Mouse (Mus musculus) MEL (cell line): Measurements from ENCODE around the gene Krtap9-5. TPM values are rescaled to one million over a fixed set of nuclear protein-coding genes. Genes with fewer than 3 reads are reported as not detected.

Source experiments
- DNase-seq: peaks from one replicate; pipeline ENCODE4 v3.0.0; 2011; ENCODE audit warnings: low read depth, low spot score
- H3K27ac ChIP-seq: 2 replicates; pipeline ENCODE4 v1.5.1; 2012; ENCODE audit warnings: low read depth, mild to moderate bottlenecking, control low read depth, low read length, moderate library complexity; ENCODE audit not compliant: control insufficient read depth
- H3K27me3 ChIP-seq, 2 experiments: fragments of 150-350 bp in 1 of 2; sonication (generic) in 1 of 2; 2 replicates each; pipeline ENCODE4 v1.6.1; 2012; ENCODE audit warnings: low read length in 2 of 2, mild to moderate bottlenecking in 2 of 2, improper control_type of control experiment in 1 of 2, moderate library complexity in 1 of 2; ENCODE audit not compliant: insufficient read depth in 2 of 2, control insufficient read depth in 1 of 2
- H3K36me3 ChIP-seq, 2 experiments: 2 replicates each; pipeline ENCODE4 v1.6.1; 2012 to 2014; ENCODE audit warnings: low read length in 2 of 2, improper control_type of control experiment in 1 of 2, inconsistent platforms in 1 of 2, mild to moderate bottlenecking in 1 of 2; ENCODE audit not compliant: insufficient read depth in 2 of 2, control insufficient read depth in 1 of 2
- H3K4me1 ChIP-seq, 2 experiments: fragments of 150-350 bp in 1 of 2; sonication (generic) in 1 of 2; 2 replicates each; pipeline ENCODE4 v1.6.1; 2012; ENCODE audit warnings: low read length in 2 of 2, improper control_type of control experiment in 1 of 2, mild to moderate bottlenecking in 1 of 2; ENCODE audit not compliant: insufficient read depth in 2 of 2, control insufficient read depth in 1 of 2
- H3K4me3 ChIP-seq, 2 experiments: fragments of 150-350 bp in 1 of 2; sonication (generic) in 1 of 2; 2 replicates each; pipeline ENCODE4 v1.5.1; 2012; ENCODE audit warnings: low read depth in 2 of 2, low read length in 2 of 2, mild to moderate bottlenecking in 2 of 2, moderate library complexity in 2 of 2, control low read depth in 1 of 2, improper control_type of control experiment in 1 of 2; ENCODE audit not compliant: control insufficient read depth in 1 of 2, insufficient read depth in 1 of 2
- H3K79me2 ChIP-seq: 2 replicates; pipeline ENCODE4 v1.6.1; 2012; ENCODE audit warnings: mild to moderate bottlenecking, low read length, moderate library complexity; ENCODE audit not compliant: control insufficient read depth, poor library complexity, insufficient read depth
- H3K9ac ChIP-seq: 2 replicates; pipeline ENCODE4 v1.6.1; 2012; ENCODE audit warnings: low read depth, mild to moderate bottlenecking, control low read depth, low read length, moderate library complexity; ENCODE audit not compliant: control insufficient read depth, poor library complexity, severe bottlenecking
- H3K9me3 ChIP-seq: fragments of 150-350 bp; sonication (generic); replicated peaks from 2 replicates; pipeline ENCODE4 v1.6.1; 2012; ENCODE audit warnings: mild to moderate bottlenecking, low read length, improper control_type of control experiment, moderate library complexity; ENCODE audit not compliant: insufficient read depth
- BHLHE40 ChIP-seq: IDR thresholded peaks from 2 replicates; pipeline ENCODE4 v1.6.1; 2012; ENCODE audit warnings: low read depth, mild to moderate bottlenecking, inconsistent platforms, low read length, improper control_type of control experiment, borderline replicate concordance
- CHD1 ChIP-seq: IDR thresholded peaks from 2 replicates; pipeline ENCODE4 v1.6.1; 2012; ENCODE audit warnings: low read depth, mild to moderate bottlenecking, inconsistent platforms, low read length, improper control_type of control experiment
- CHD2 ChIP-seq: IDR thresholded peaks from 2 replicates; pipeline ENCODE4 v1.6.1; 2011; ENCODE audit warnings: low read length, improper control_type of control experiment
- CTCF ChIP-seq, 3 experiments: IDR thresholded peaks in 2 of 3; conservative IDR thresholded peaks in 1 of 3; 2 replicates each; pipeline ENCODE4 v1.5.1; 2011 to 2012; ENCODE audit warnings: low read length in 3 of 3, low read depth in 2 of 3, mild to moderate bottlenecking in 2 of 3, improper control_type of control experiment in 1 of 3, inconsistent platforms in 1 of 3, mixed read lengths in 1 of 3, moderate library complexity in 1 of 3; ENCODE audit not compliant: control insufficient read depth in 1 of 3, insufficient read depth in 1 of 3, poor library complexity in 1 of 3, severe bottlenecking in 1 of 3
- ELF1 ChIP-seq: IDR thresholded peaks from 2 replicates; pipeline ENCODE4 v1.6.1; 2014; ENCODE audit warnings: low read depth, mild to moderate bottlenecking, inconsistent platforms, low read length, improper control_type of control experiment, moderate library complexity
- EP300 ChIP-seq, 2 experiments: IDR thresholded peaks; 2 replicates each; pipeline ENCODE4 v1.6.1; 2011; ENCODE audit warnings: improper control_type of control experiment in 2 of 2, low read length in 2 of 2, low read depth in 1 of 2, mild to moderate bottlenecking in 1 of 2
- GATA1 ChIP-seq: IDR thresholded peaks from 2 replicates; pipeline ENCODE4 v1.6.1; 2011; ENCODE audit warnings: low read depth, low read length, improper control_type of control experiment
- HCFC1 ChIP-seq: IDR thresholded peaks from 2 replicates; pipeline ENCODE4 v1.6.1; 2012; ENCODE audit warnings: low read depth, mild to moderate bottlenecking, inconsistent platforms, low read length, improper control_type of control experiment, moderate library complexity
- JUND ChIP-seq: IDR thresholded peaks from 2 replicates; pipeline ENCODE4 v1.6.1; 2011; ENCODE audit warnings: low read depth, mild to moderate bottlenecking, improper control_type of control experiment, low read length
- MAFK ChIP-seq: IDR thresholded peaks from 2 replicates; pipeline ENCODE4 v1.6.1; 2011; ENCODE audit warnings: low read depth, mild to moderate bottlenecking, low read length, improper control_type of control experiment, borderline replicate concordance
- MAZ ChIP-seq: IDR thresholded peaks from 2 replicates; pipeline ENCODE4 v1.6.1; 2012; ENCODE audit warnings: low read depth, mild to moderate bottlenecking, inconsistent platforms, low read length, improper control_type of control experiment
- MEF2A ChIP-seq: IDR thresholded peaks from 2 replicates; pipeline ENCODE4 v1.6.1; 2014; ENCODE audit warnings: low read depth, mild to moderate bottlenecking, inconsistent platforms, low read length, improper control_type of control experiment; ENCODE audit not compliant: poor library complexity, insufficient replicate concordance, severe bottlenecking; ENCODE audit errors: extremely low read depth
- MYC ChIP-seq: IDR thresholded peaks from 2 replicates; pipeline ENCODE4 v1.6.1; 2011; ENCODE audit warnings: low read depth, mild to moderate bottlenecking, low read length, improper control_type of control experiment, moderate library complexity
- POLR2A ChIP-seq, 2 experiments: IDR thresholded peaks; 2 replicates each; pipeline ENCODE4 v1.6.1; 2011 to 2012; ENCODE audit warnings: low read length in 2 of 2, mild to moderate bottlenecking in 2 of 2, control low read depth in 1 of 2, improper control_type of control experiment in 1 of 2, low read depth in 1 of 2, moderate library complexity in 1 of 2; ENCODE audit not compliant: control insufficient read depth in 1 of 2, insufficient read depth in 1 of 2, poor library complexity in 1 of 2
- POLR2AphosphoS5 ChIP-seq: IDR thresholded peaks from 2 replicates; pipeline ENCODE4 v1.6.1; 2012; ENCODE audit warnings: low read depth, borderline replicate concordance, mild to moderate bottlenecking, inconsistent platforms, low read length, moderate library complexity, mixed read lengths
- RCOR1 ChIP-seq: IDR thresholded peaks from 2 replicates; pipeline ENCODE4 v1.6.1; 2012; ENCODE audit warnings: low read depth, mild to moderate bottlenecking, inconsistent platforms, low read length, improper control_type of control experiment
- SIN3A ChIP-seq: IDR thresholded peaks from 2 replicates; pipeline ENCODE4 v1.6.1; 2012; ENCODE audit warnings: low read length, improper control_type of control experiment, inconsistent platforms
- SMC3 ChIP-seq: IDR thresholded peaks from 2 replicates; pipeline ENCODE4 v1.6.1; 2011; ENCODE audit warnings: low read depth, low read length, improper control_type of control experiment
- TBP ChIP-seq: IDR thresholded peaks from 2 replicates; pipeline ENCODE4 v1.8.0; 2011; ENCODE audit warnings: low read depth, low read length, improper control_type of control experiment
- TCF12 ChIP-seq: IDR thresholded peaks from 2 replicates; pipeline ENCODE4 v1.6.1; 2014; ENCODE audit warnings: low read depth, mild to moderate bottlenecking, inconsistent platforms, low read length, improper control_type of control experiment, moderate library complexity
- UBTF ChIP-seq: IDR thresholded peaks from 2 replicates; pipeline ENCODE4 v1.6.1; 2012; ENCODE audit warnings: low read depth, mild to moderate bottlenecking, inconsistent platforms, low read length, improper control_type of control experiment, moderate library complexity, borderline replicate concordance; ENCODE audit not compliant: insufficient read depth
- USF1 ChIP-seq: IDR thresholded peaks from 2 replicates; pipeline ENCODE4 v1.6.1; 2014; ENCODE audit warnings: low read depth, mild to moderate bottlenecking, inconsistent platforms, low read length, improper control_type of control experiment, moderate library complexity
- USF2 ChIP-seq, 2 experiments: IDR thresholded peaks; 2 replicates each; pipeline ENCODE4 v1.6.1; 2011 to 2012; ENCODE audit warnings: improper control_type of control experiment in 2 of 2, low read length in 2 of 2, borderline replicate concordance in 1 of 2, inconsistent platforms in 1 of 2, low read depth in 1 of 2, mild to moderate bottlenecking in 1 of 2; ENCODE audit not compliant: insufficient read depth in 1 of 2
- ZC3H11A ChIP-seq: IDR thresholded peaks from 2 replicates; pipeline ENCODE4 v1.6.1; 2012; ENCODE audit warnings: low read depth, mild to moderate bottlenecking, inconsistent platforms, low read length, improper control_type of control experiment
- ZKSCAN1 ChIP-seq: IDR thresholded peaks from 2 replicates; pipeline ENCODE4 v1.6.1; 2012; ENCODE audit warnings: low read depth, mild to moderate bottlenecking, inconsistent platforms, low read length, improper control_type of control experiment, moderate library complexity
- ZMIZ1 ChIP-seq: IDR thresholded peaks from 2 replicates; pipeline ENCODE4 v1.6.1; 2012; ENCODE audit warnings: low read depth, mild to moderate bottlenecking, inconsistent platforms, low read length, improper control_type of control experiment, moderate library complexity
- polyA plus RNA-seq, 2 experiments: library from polyadenylated mRNA; stranded (reverse) in 1 of 2; unstranded in 1 of 2; fragments of >175 nt in 1 of 2; fragments of >200 nt in 1 of 2; gene quantifications; 2 replicates each; pipeline versions ENCODE4 v1.2.1 to v1.2.4; 2012; ENCODE audit warnings: low replicate concordance in 2 of 2, low read depth in 1 of 2; ENCODE audit not compliant: insufficient read length in 2 of 2, insufficient read depth in 1 of 2, missing spikeins in 1 of 2
- total RNA-seq: library from RNA; depleted of rRNA; stranded (reverse); fragments of 300-350 nt; gene quantifications from 2 replicates; pipeline ENCODE4 v1.2.3, GENCODE M21; 2012; rRNA removed

Gene Krtap9-5
- not detected in 2 replicates for total RNA-seq
- polyA plus RNA-seq: not detected

- Histone ChIP-seq H3K36me3 (no peaks in the 10 kb centered on the region), H3K27ac (no peak within 1 kb of the TSS), H3K27me3 (no peaks in the 10 kb centered on the region), H3K4me1 (no peaks in the 10 kb centered on the region), H3K4me3 (no peak within 1 kb of the TSS), H3K79me2 (no peaks in the 10 kb centered on the region)
- DNase-seq: no peak
- TF ChIP-seq JUND: no peak
- TF ChIP-seq TBP: no peak
- TF ChIP-seq CHD1: no peak
- no peak for TF ChIP-seq MAZ
- TF ChIP-seq RCOR1: no peak
- TF ChIP-seq POLR2A (IDR thresholded peaks at IDR 0.05; ENCODE audit: control insufficient read depth in 1 of 2, insufficient read depth in 1 of 2, low read depth in 1 of 2, low read length in 2 of 2, poor library complexity in 1 of 2): no peak
- no peak for TF ChIP-seq ELF1
- TF ChIP-seq EP300 (IDR thresholded peaks at IDR 0.05; ENCODE audit: low read depth in 1 of 2, low read length in 2 of 2): no peak
- TF ChIP-seq BHLHE40: no peak
- no peak for TF ChIP-seq SMC3
- no peak for TF ChIP-seq ZC3H11A
- no peak for TF ChIP-seq USF1
- TF ChIP-seq GATA1: no peak
- TF ChIP-seq, all 39 proteins: peak for 0
- Histone ChIP-seq H3K9me3 (no peaks in the 10 kb centered on the region), H3K9ac (no peak within 1 kb of the TSS)
These were observed at the start of gene Krtap9-5 for GRCm38 (mm10) chr11:99948175-99948574. Krtap9-5 (plus strand) TSS chr11:99948475.

- no peaks in the 10 kb centered on the region for H3K27me3 ChIP-seq
These were observed 40.7 kb upstream of the Krtap9-5 start, which contains the start of gene Krtap31-1 for GRCm38 (mm10) chr11:99907620-99908019. Krtap31-1 (plus strand) TSS chr11:99907920.

More at GRCm38 (mm10) chr11:99907620-99908019, 40.7 kb upstream of the Krtap9-5 start, which contains the start of gene Krtap31-1:
- Histone ChIP-seq H3K4me3 (no peak within 1 kb of the TSS), H3K27ac (no peak within 1 kb of the TSS), H3K9ac (no peak within 1 kb of the TSS), H3K36me3 (no peaks in the 10 kb centered on the region), H3K9me3 (no peaks in the 10 kb centered on the region)
- no peak for DNase-seq
- TF ChIP-seq ZKSCAN1 (no peak), BHLHE40 (no peak), MEF2A (no peak), EP300 (IDR thresholded peaks at IDR 0.05; ENCODE audit: low read depth in 1 of 2, low read length in 2 of 2) (no peak), UBTF (no peak), MAZ (no peak), CTCF (IDR thresholded peaks at IDR 0.05 in 2 of 3, conservative IDR thresholded peaks at IDR 0.05 in 1 of 3; ENCODE audit: control insufficient read depth in 1 of 3, insufficient read depth in 1 of 3, low read depth in 2 of 3, low read length in 3 of 3, poor library complexity in 1 of 3, severe bottlenecking in 1 of 3) (no peak), USF2 (IDR thresholded peaks at IDR 0.05; ENCODE audit: borderline replicate concordance in 1 of 2, insufficient read depth in 1 of 2, low read depth in 1 of 2, low read length in 2 of 2) (no peak), TCF12 (no peak), MAFK (no peak), HCFC1 (no peak), ZMIZ1 (no peak), JUND (no peak), CHD2 (no peak), CHD1 (no peak), MYC (no peak), ELF1 (no peak), SIN3A (no peak), GATA1 (no peak), POLR2AphosphoS5 (no peak)
- TF ChIP-seq, all 39 proteins: peak for 0
- Histone ChIP-seq H3K4me1 (no peaks in the 10 kb centered on the region), H3K79me2 (no peaks in the 10 kb centered on the region)
